16 mouse cellular contexts compared by ENCODE assay signal in genomic region chr7:128551087-128551457, GRCm38 (mm10). TPM values are rescaled to one million over a fixed set of nuclear protein-coding genes. Genes with fewer than 3 reads are reported as not detected.
DNase-seq lines count a peak whose midpoint lies in the region; ATAC-seq lines count a peak whose summit lies in the region.
"Had no signal": no experiment of that assay in that cellular context is flagged by ENCODE, and none has a peak within 500 bp of the region (broad histone marks: within the 10 kb centered on the region; RNA-seq: fewer than 3 reads in every experiment).

No protein-coding gene starts in this region.

- 23% methylated on average over 3 of the region's 3 CpGs for WGBS in forebrain, embryonic 13.5 days
- 44% methylated on average over 3 of the region's 3 CpGs for WGBS in forebrain, embryonic 11.5 days
- 23% methylated on average over 3 of the region's 3 CpGs for WGBS in forebrain, embryonic 16.5 days
- WGBS in midbrain, embryonic 14.5 days, result 15% methylated on average over 3 of the region's 3 CpGs

- no peaks in the 10 kb centered on the region for H3K9me3 ChIP-seq in forebrain, embryonic 13.5 days (replicated peaks)
- no peaks in the 10 kb centered on the region for H3K9me3 ChIP-seq in forebrain, embryonic 11.5 days (ENCODE audit: control insufficient read depth, low read length)
- no peaks in the 10 kb centered on the region for H3K9me3 ChIP-seq in forebrain, embryonic 16.5 days (ENCODE audit: control insufficient read depth, low read length)
- H3K9me3 ChIP-seq in midbrain, embryonic 14.5 days (ENCODE audit: control insufficient read depth, low read length), result no peaks in the 10 kb centered on the region
- H3K9me3 ChIP-seq: embryonic facial prominence, embryonic 12.5 days; heart, embryonic 13.5 days; limb, embryonic 12.5 days; liver, embryonic 15.5 days; stomach, embryonic 15.5 days had no signal

- 0 out of 2 replicates have a peak, but pooled peaks cover 3% of the 10 kb centered on the region for H3K27me3 ChIP-seq in forebrain, embryonic 13.5 days
- no peaks in the 10 kb centered on the region for H3K27me3 ChIP-seq in forebrain, embryonic 11.5 days (ENCODE audit: control insufficient read depth, insufficient read depth, low read length)
- H3K27me3 ChIP-seq in forebrain, embryonic 16.5 days (replicated peaks; ENCODE audit: control insufficient read depth, insufficient read depth, low read length), result no peaks in the 10 kb centered on the region
- H3K27me3 ChIP-seq in midbrain, embryonic 14.5 days (ENCODE audit: control insufficient read depth, insufficient read depth, low read length), result no peaks in the 10 kb centered on the region
- H3K27me3 ChIP-seq: embryonic facial prominence, embryonic 12.5 days; heart, embryonic 13.5 days; limb, embryonic 12.5 days; liver, embryonic 15.5 days; stomach, embryonic 15.5 days had no signal

- DNase-seq in forebrain, embryonic 11.5 days (ENCODE audit: low spot score), result no peak
- DNase-seq in 3T3-L1 (ENCODE audit: low read depth, low spot score), result peak; percentile 40
- DNase-seq in midbrain, embryonic 14.5 days, result peak; percentile 44
- DNase-seq in left cerebral cortex, adult 18-20 months (ENCODE audit: low spot score in 2 of 2), result no peak
- DNase-seq in heart, postnatal 25 days (ENCODE audit: low spot score), result no peak
- no peak for DNase-seq in left cerebral cortex, postnatal 14 days (ENCODE audit: low spot score in 2 of 2)
- DNase-seq: adrenal gland, postnatal 25 days; thymus, postnatal 4 days had no signal

- H3K4me1 ChIP-seq in forebrain, embryonic 13.5 days, result peaks cover 27% of the 10 kb centered on the region
- peaks cover 2% of the 10 kb centered on the region; the same call in 1 of the 2 replicates for H3K4me1 ChIP-seq in forebrain, embryonic 11.5 days (replicated peaks; ENCODE audit: control insufficient read depth, insufficient read depth, low read length)
- peaks cover 13% of the 10 kb centered on the region for H3K4me1 ChIP-seq in forebrain, embryonic 16.5 days (replicated peaks; ENCODE audit: control insufficient read depth, insufficient read depth, low read length)
- H3K4me1 ChIP-seq in midbrain, embryonic 14.5 days (ENCODE audit: control insufficient read depth, insufficient read depth, low read length), result peaks cover 34% of the 10 kb centered on the region
- H3K4me1 ChIP-seq: liver, embryonic 15.5 days had no signal

- H3K4me3 ChIP-seq in forebrain, embryonic 13.5 days, result no peak overlapping the region
- no peak overlapping the region for H3K4me3 ChIP-seq in forebrain, embryonic 11.5 days (ENCODE audit: low read depth, low read length)
- no peak overlapping the region for H3K4me3 ChIP-seq in forebrain, embryonic 16.5 days (replicated peaks; ENCODE audit: low read length)
- H3K4me3 ChIP-seq in midbrain, embryonic 14.5 days (replicated peaks; ENCODE audit: low read depth, low read length), result no peak overlapping the region
- H3K4me3 ChIP-seq: embryonic facial prominence, embryonic 12.5 days; heart, embryonic 13.5 days; limb, embryonic 12.5 days; liver, embryonic 15.5 days; stomach, embryonic 15.5 days had no signal

- no peak overlapping the region for H3K9ac ChIP-seq in forebrain, embryonic 13.5 days
- no peak overlapping the region; the same call in 1 of the 2 replicates for H3K9ac ChIP-seq in forebrain, embryonic 11.5 days (ENCODE audit: low read length)
- H3K9ac ChIP-seq in forebrain, embryonic 16.5 days (replicated peaks; ENCODE audit: low read depth, low read length), result no peak overlapping the region
- H3K9ac ChIP-seq in midbrain, embryonic 14.5 days (replicated peaks; ENCODE audit: low read length), result no peak overlapping the region
- H3K9ac ChIP-seq: embryonic facial prominence, embryonic 12.5 days; heart, embryonic 13.5 days; limb, embryonic 12.5 days; liver, embryonic 15.5 days; stomach, embryonic 15.5 days had no signal

- peak overlapping the region; percentile 8; the same call in 1 of the 2 replicates for H3K4me2 ChIP-seq in forebrain, embryonic 13.5 days
- no peak overlapping the region for H3K4me2 ChIP-seq in forebrain, embryonic 11.5 days (ENCODE audit: low read depth, low read length, severe bottlenecking)
- H3K4me2 ChIP-seq in forebrain, embryonic 16.5 days (ENCODE audit: low read length), result no peak overlapping the region
- H3K4me2 ChIP-seq in midbrain, embryonic 14.5 days (ENCODE audit: low read length), result peak overlapping the region; percentile 5; the same call in 1 of the 2 replicates
- H3K4me2 ChIP-seq: embryonic facial prominence, embryonic 12.5 days; heart, embryonic 13.5 days; limb, embryonic 12.5 days; liver, embryonic 15.5 days; stomach, embryonic 15.5 days had no signal

- peak overlapping the region; percentile 66 for H3K27ac ChIP-seq in forebrain, embryonic 13.5 days
- H3K27ac ChIP-seq in forebrain, embryonic 11.5 days (ENCODE audit: low read depth, low read length), result no peak overlapping the region
- peak overlapping the region; percentile 73 for H3K27ac ChIP-seq in forebrain, embryonic 16.5 days (ENCODE audit: low read length)
- H3K27ac ChIP-seq in midbrain, embryonic 14.5 days (replicated peaks; ENCODE audit: low read depth, low read length), result peak overlapping the region; percentile 77
- H3K27ac ChIP-seq: embryonic facial prominence, embryonic 12.5 days; limb, embryonic 12.5 days; liver, embryonic 15.5 days; stomach, embryonic 15.5 days had no signal

- ATAC-seq in forebrain, embryonic 13.5 days, result no peak
- no peak for ATAC-seq in forebrain, embryonic 11.5 days (replicated peaks; ENCODE audit: low FRiP score)
- ATAC-seq in forebrain, embryonic 16.5 days, result peak; percentile 57
- no peak for ATAC-seq in midbrain, embryonic 14.5 days (ENCODE audit: low FRiP score, low TSS enrichment)
- ATAC-seq: inflammation-experienced regulatory T-cells, adult 6 months had no signal

- intact Hi-C loops in heart, postnatal 25 days (cut with DNase I), result no loop called here
- intact Hi-C loops in left cerebral cortex, postnatal 14 days (cut with DNase I), result no loop called here

- H3K36me3 ChIP-seq in forebrain, embryonic 13.5 days (ENCODE audit: poor library complexity, severe bottlenecking), result peaks cover 2% of the 10 kb centered on the region; the same call in 1 of the 2 replicates
- no peaks in the 10 kb centered on the region for H3K36me3 ChIP-seq in forebrain, embryonic 11.5 days (ENCODE audit: control insufficient read depth, insufficient read depth, low read length)
- no peaks in the 10 kb centered on the region for H3K36me3 ChIP-seq in forebrain, embryonic 16.5 days (ENCODE audit: control insufficient read depth, insufficient read depth)
- H3K36me3 ChIP-seq in midbrain, embryonic 14.5 days (ENCODE audit: control insufficient read depth, insufficient read depth, low read length), result no peaks in the 10 kb centered on the region

RNA-seq across cellular contexts. Expression of gene Bag3, which starts 27.7 kb away (rescaled TPM):
- polyA plus RNA-seq in forebrain, embryonic 13.5 days (2015; fragmentation: Nextera tagmentation; extraction: Ambion mirVana), result 1.9 and 2.1 TPM in 2 replicates
- 5.2 and 5.7 TPM in 2 replicates for polyA plus RNA-seq in forebrain, embryonic 11.5 days (2014; fragmentation: Nextera tagmentation; extraction: Ambion mirVana)
- 1.5 and 1.8 TPM in 2 replicates for polyA plus RNA-seq in forebrain, embryonic 16.5 days (2015; fragmentation: Nextera tagmentation; extraction: Ambion mirVana)
- 1.2 and 1.7 TPM in 2 replicates for polyA plus RNA-seq in midbrain, embryonic 14.5 days (2014; fragmentation: Nextera tagmentation; extraction: Ambion mirVana)
- 10 to 100 TPM in 1 of 2 experiments, 1 to 10 TPM in 1; 9.4 to 10.2 TPM for total RNA-seq in left cerebral cortex, adult 18-20 months (2021)
- 100 to 1,000 TPM; 220 to 262 TPM for total RNA-seq in heart, postnatal 25 days (2021)
- total RNA-seq in left cerebral cortex, postnatal 14 days (2021), result 1 to 10 TPM; 5.3 to 6.4 TPM

Comparison
In these comparisons a context has a peak if more than half of its experiments do, and no peak if none do; other contexts are left out.
1. H3K4me2 ChIP-seq: peak in forebrain, embryonic 13.5 days (single experiment) and midbrain, embryonic 14.5 days (single experiment); none in forebrain, embryonic 11.5 days (single experiment) and forebrain, embryonic 16.5 days (single experiment).
2. DNase-seq: peak in 3T3-L1 (single experiment) and midbrain, embryonic 14.5 days (single experiment); none in forebrain, embryonic 11.5 days (single experiment), left cerebral cortex, adult 18-20 months (0 of 2), heart, postnatal 25 days (single experiment) and left cerebral cortex, postnatal 14 days (0 of 2).